Mouse (Mus musculus) telencephalon, adult 2 months (tissue): Measurements from ENCODE around the gene Aurkaip1.
"Not testable (repeated sequence)": the region's sequence is repeated elsewhere in the genome, so short reads cannot be mapped to it uniquely, and the experiment has no call there.

ENCODE experiments used
- DNase-seq: peaks from one replicate; pipeline ENCODE4 v3.0.0-alpha.2; 2011; ENCODE audit warnings: low read depth, low spot score

Gene Aurkaip1

GRCm38 (mm10) chr4:155831205-155831766, at the start of gene Aurkaip1:
Gene Aurkaip1 (plus strand): TSS chr4:155831272.
- DNase-seq = peak; percentile 97

DNA sequence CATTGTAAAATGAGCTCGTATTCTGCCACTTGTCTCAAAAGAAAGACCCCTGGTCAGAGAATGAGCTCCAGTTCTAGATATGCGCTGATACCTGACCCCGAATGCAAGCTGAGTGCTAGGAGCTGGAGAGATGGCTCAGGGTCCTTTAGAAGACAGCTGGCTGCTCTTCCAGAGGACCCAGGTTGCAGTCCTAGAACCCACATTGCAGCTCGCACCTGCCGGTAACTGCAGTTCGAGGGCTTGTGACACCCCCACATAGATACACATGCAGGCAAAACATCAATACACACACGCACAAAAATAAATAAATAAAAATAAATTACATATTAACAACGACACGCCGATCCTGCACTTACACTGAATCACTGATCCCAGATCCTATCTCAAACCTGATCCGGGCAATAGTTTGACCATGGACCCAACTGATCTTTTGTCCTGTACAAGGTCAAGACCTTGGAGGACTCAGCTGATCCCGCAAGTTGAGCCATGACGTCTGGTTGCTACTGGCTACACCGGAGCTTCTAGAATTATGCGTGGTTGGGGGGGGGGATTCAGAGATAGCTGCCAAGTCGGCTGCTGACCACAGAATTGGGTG, 47.5 kb upstream of the Aurkaip1 start:
- no peak for DNase-seq

DNA sequence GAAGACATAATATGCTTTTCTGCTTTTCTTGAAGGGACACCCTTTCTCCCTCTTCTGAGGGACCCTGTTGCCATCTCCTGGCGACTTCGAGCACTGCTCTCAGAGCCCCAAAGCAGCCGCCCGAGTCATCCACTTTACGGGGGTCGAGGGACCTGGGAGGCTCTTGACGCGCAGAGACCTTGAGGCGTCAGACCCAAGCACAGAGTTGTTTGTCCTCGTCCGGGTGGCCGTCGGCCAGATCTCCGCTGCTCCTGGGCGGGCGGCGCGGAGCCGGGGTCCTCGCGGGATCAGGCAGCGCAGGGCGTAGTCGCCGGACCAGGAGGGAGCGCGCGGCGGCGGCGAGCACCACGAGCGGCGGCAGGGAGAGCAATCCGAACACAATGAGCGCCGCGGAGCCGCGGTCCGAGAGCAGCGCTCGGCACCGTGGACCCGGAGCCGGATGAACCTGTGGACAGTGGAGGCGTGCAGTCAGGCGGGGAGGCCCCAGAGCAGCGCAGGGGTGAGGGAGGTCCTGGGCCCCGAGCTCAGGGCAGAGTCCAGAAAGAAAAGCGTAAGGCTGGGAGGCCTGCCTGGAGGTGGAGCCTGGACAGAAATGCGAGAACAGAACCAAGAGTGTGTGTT, 46.9 kb upstream of the Aurkaip1 start:
- peak; percentile 51 for DNase-seq

- DNase-seq = no peak
Observed at GRCm38 (mm10) chr4:155785246-155785645, 45.8 kb upstream of the Aurkaip1 start.

DNA sequence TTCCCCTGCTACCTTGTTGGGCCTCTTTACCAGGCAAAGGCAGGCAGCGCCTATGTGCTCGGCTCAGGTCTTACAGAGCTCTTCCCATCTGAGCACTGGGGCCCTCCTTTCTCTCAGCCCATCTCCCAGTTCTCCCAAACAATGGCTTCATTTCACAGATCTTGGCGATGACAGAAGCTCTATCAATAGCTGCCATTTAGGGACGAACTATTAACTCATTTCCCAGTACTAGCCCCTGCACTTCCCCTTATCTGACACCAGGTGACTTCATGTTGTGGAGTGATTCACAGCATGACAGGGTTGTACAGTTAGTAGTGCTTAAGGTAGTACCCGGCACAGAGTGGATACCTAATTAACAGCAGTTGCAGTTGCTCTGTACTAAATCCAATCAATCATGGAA, 45.3 kb upstream of the Aurkaip1 start, which contains the start of gene Tmem88b:
TSS of gene Tmem88b (minus strand) at position 56 of the 400 bp plus-strand sequence.
- DNase-seq = peak; percentile 54

GRCm38 (mm10) chr4:155788300-155788699, 42.8 kb upstream of the Aurkaip1 start:
- DNase-seq = no peak

DNA sequence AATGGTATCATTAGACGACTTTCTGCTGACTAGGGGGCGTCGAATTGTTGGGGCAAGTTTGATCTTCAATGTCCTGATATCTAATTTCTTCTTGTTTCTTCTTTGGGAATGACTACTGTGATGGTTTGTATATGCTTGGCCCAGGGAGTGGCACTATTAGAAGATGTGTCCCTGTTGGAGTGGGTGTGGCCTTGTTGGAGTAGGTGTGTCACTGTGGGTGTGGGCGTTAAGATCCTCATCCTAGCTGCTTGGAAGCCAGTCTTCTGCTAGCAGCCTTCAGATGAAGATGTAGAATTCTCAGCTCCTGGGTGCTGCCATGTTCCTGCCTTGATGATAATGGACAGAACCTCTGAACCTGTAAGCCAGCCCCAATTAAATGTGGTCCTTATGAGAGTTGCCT, 42.2 kb upstream of the Aurkaip1 start:
- not testable (repeated sequence) for DNase-seq

DNA sequence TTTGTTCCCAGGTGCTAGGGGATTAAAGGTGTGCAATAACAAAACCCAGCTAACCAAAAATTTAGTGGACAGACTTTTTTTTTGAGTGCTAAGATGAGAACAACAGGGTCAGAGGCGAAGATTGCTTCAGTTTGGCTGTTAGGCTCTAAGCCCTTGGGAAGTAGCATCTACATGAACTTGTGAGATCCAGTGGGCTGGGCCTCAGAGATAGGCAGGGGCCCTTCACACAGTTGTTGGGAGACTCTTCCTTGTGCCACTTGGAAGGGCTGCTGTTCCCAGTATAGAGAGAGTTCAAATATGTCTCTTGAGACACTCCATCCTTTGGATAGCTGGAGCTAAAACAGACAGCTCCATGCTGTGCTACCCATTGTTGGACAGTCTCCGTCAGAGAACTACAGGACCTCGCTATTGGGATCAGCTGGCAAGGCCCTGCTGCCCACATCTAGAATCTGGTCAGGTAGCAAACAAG, 41.0 kb upstream of the Aurkaip1 start, which contains the start of gene Ankrd65:
TSS of gene Ankrd65 (plus strand) at position 419 of the 469 bp plus-strand sequence.
- no peak for DNase-seq

DNA sequence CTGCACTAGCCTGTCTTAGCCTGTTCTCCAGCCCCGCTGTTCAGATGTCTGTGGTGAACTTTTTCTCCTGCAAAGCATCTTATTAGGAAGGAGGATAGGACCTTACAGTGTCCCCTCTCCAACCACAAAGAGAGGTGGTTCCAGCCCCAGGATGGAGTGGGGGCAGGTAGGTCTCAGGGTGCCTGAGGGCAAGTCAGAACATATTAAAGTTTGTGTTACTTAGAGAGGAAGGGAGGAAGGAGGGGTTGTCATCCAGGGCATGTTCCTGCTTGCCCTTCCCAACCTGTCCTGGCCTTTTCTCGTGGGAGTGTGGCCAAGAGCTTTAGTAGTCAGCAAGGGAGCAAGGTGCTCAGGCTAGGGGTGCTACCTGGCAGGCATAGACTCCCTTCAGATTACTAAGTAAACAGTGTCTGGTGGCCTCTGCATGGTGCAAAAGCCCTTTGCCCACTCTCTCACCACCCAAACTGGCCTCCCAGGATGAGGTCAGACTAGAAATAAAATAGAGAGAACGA, 40.4 kb upstream of the Aurkaip1 start:
- no peak for DNase-seq

- DNase-seq = no peak
Observed at GRCm38 (mm10) chr4:155791240-155791933, 39.7 kb upstream of the Aurkaip1 start.

- no peak for DNase-seq
Observed at GRCm38 (mm10) chr4:155793730-155794129, 37.3 kb upstream of the Aurkaip1 start.

DNA sequence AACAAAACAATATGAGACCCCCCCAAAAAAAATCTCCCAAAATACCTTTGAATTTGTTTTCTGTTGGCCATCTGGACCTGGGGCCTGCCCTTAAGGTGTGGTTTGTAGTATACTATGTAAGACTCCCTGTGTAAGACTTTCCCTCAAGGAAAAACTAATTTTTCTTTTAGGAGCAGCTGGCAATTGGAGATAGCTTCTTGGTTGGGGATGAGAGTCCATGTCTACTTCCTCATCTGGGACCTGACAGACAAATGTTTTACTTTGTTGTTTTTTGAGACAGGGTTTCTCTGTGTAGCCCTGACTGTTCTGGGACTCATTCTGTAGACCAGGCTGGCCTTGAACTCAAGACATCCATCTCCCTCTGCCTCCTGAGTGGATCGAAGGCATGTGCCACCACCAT, 29.0 kb upstream of the Aurkaip1 start:
- DNase-seq = no peak

GRCm38 (mm10) chr4:155802741-155803339, 28.2 kb upstream of the Aurkaip1 start, which contains the start of gene Mrpl20:
Gene Mrpl20 (plus strand): TSS chr4:155802878.
- no peak for DNase-seq

DNA sequence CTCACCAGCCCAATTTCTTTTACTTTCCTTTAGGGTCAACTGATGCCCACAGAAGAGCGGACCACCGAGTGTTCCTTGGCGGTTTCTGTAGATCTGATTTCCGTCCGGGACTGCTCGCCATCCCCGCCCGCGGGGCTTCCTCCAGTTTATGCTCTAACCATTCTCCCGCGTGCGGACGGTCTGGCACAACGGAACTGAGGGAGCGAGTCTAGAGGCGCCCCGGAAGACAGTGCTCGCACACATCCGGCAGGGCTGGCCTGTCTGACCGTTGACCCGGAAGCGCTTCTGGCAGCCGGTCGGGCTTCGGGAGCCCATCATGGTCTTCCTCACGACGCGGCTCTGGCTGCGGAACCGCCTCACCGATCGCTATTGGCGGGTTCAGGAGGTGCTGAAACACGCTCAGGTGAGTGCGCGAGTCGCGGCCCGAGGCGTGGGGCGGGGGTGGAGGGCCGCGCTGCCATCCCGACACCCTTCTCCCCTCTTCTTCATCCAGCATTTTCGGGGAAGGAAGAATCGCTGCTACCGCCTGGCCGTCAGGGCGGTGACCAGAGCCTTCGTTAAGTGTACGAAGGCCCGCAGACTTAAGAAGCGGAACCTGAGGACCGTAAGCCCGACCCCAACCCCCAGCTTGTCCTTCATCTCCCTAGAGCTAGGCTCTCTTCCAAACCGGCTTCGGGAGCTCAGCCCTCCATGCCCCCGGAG, 27.6 kb upstream of the Aurkaip1 start:
- peak; percentile 85 for DNase-seq

GRCm38 (mm10) chr4:155807841-155808240, 23.2 kb upstream of the Aurkaip1 start:
- no peak for DNase-seq

- peak; percentile 93 for DNase-seq
Observed at GRCm38 (mm10) chr4:155811929-155812664, 19.0 kb upstream of the Aurkaip1 start, which contains the start of gene Ccnl2. Gene Ccnl2 (plus strand): TSS chr4:155812489.

DNA sequence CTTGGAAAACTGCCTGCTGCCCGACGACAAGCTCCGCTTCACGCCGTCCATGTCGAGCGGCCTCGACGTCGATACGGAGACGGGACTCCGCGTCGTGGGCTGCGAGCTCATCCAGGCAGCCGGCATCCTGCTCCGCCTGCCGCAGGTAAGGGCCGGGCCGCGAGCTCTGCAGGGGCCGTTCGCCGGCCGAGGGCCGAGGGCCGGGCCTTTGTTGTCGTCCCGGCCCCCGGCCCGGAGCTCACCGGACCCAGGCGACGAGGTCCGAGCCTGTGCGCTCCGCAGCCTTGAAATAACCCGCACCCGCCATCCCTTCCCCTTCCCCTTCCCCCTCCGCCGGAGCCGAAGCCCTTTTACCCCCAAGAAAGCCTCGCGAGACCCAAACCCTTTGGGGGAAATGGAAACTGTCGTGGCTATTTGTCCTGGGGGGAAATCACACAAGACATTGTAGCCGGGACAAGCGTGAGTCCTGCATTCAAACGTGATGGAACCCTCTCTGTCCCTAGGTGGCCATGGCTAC, 18.3 kb upstream of the Aurkaip1 start:
- no peak for DNase-seq

DNA sequence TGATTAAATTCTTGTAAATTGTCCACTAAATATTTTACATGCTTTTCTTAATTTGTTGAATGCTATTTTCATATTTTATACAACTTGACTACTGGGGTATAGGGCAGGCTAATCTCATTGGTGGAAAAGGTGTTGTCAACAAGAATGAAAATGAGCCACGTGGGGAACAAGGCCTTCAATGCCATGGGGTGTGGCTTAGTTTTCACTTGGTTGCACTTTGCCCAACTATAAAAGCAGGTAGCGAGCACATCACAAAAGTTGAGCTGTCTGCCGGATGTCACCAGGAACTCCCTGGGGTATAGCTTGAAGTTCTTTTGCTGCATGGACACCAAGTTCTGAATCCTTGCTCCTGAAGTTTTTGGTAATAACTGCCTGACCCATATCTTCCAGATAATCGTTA, 13.5 kb upstream of the Aurkaip1 start:
- no peak for DNase-seq

- no peak for DNase-seq
Observed at GRCm38 (mm10) chr4:155821025-155821424, 10.0 kb upstream of the Aurkaip1 start.

- DNase-seq = no peak
Observed at GRCm38 (mm10) chr4:155823443-155823842, 7.6 kb upstream of the Aurkaip1 start.
